Mouse (Mus musculus) embryonic facial prominence, embryonic 12.5 days (tissue): Measurements from ENCODE around the gene Gm49366. TPM values are rescaled to one million over a fixed set of nuclear protein-coding genes. Genes with fewer than 3 reads are reported as not detected.
"Not testable (repeated sequence)": the region's sequence is repeated elsewhere in the genome, so short reads cannot be mapped to it uniquely, and the experiment has no call there.

Source experiments
- ATAC-seq: fragments of 200-750 bp; cut with Nextera tagmentation; 2 replicates; pipeline ENCODE4 v1.8.0; 2017; ENCODE audit not compliant: insufficient number of reproducible peaks, insufficient read depth, low FRiP score, low TSS enrichment
- H3K27ac ChIP-seq: fragments of 300-500 bp; sonication (generic); 2 replicates; pipeline ENCODE4 v1.5.1; 2016; ENCODE audit warnings: mild to moderate bottlenecking
- H3K27me3 ChIP-seq: fragments of 300-500 bp; sonication (generic); 2 replicates; pipeline ENCODE4 v1.6.1; 2016; ENCODE audit warnings: mild to moderate bottlenecking, moderate library complexity
- H3K36me3 ChIP-seq: fragments of 300-500 bp; sonication (generic); 2 replicates; pipeline ENCODE4 v1.6.1; 2016; ENCODE audit warnings: mild to moderate bottlenecking
- H3K4me1 ChIP-seq: fragments of 300-500 bp; sonication (generic); 2 replicates; pipeline ENCODE4 v1.6.1; 2016
- H3K4me2 ChIP-seq: fragments of 300-500 bp; sonication (generic); replicated peaks from 2 replicates; pipeline ENCODE4 v1.6.1; 2016; ENCODE audit warnings: mild to moderate bottlenecking, moderate library complexity
- H3K4me3 ChIP-seq: fragments of 300-500 bp; sonication (generic); 2 replicates; pipeline ENCODE4 v1.5.1; 2016; ENCODE audit warnings: mild to moderate bottlenecking
- H3K9ac ChIP-seq: fragments of 300-500 bp; sonication (generic); 2 replicates; pipeline ENCODE4 v1.6.1; 2016; ENCODE audit warnings: mild to moderate bottlenecking, moderate library complexity
- H3K9me3 ChIP-seq: fragments of 300-500 bp; sonication (generic); 2 replicates; pipeline ENCODE4 v1.6.1; 2016; ENCODE audit warnings: mild to moderate bottlenecking, moderate library complexity
- WGBS: fragments of 180-500 bp; shearing (Covaris S2); methylation state at CpG from one replicate; pipeline ENCODE4 v1.1.7; 2016; 5-methylcytosine and 5-hydroxymethylcytosine counted together
- polyA plus RNA-seq: library from polyadenylated mRNA; unstranded; fragments of >200 nt; fragmentation: Nextera tagmentation; extraction: Ambion mirVana; gene quantifications from 2 replicates; pipeline ENCODE4 v1.2.1, GENCODE M21; 2016

The Gm49366 gene
- polyA plus RNA-seq, 1 experiment from 2014 or later = not detected

GRCm38 (mm10) chr12:84011251-84012040 is 27.3 kb upstream of the Gm49366 start:
- Histone ChIP-seq H3K27me3 (no peaks in the 10 kb centered on the region), H3K4me3 (no peak overlapping the region), H3K4me1 (peaks cover 19% of the 10 kb centered on the region), H3K36me3 (peaks cover 8% of the 10 kb centered on the region; the same call in 1 of the 2 replicates), H3K4me2 (peak overlapping the region; percentile 52), H3K9me3 (no peaks in the 10 kb centered on the region), H3K9ac (no peak overlapping the region), H3K27ac (0 out of 2 replicates have a peak overlapping the region, but pooled peaks have one; percentile 11)
- ATAC-seq = no peak
- WGBS = 55% methylated on average over 12 of the region's 12 CpGs

DNA sequence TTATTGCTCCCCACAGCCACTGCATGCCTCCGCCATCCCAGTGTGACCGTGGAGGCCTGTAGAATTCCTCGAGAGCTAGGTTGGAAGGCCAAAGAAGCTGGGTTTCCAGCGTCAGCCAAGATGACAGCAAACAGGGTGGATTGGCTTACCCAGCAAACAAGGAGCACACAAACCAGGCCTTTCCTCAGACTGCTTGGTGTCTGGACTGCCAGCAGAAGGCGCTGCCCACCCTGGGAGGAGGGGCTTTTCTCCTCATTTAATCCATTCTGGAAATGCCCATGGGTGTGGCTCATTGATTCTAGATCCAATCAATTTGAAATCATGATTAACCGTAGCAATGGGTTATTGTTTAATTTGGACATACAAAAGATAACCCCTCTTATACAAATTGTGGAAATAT is 25.6 kb upstream of the Gm49366 start:
- H3K4me2 ChIP-seq = no peak overlapping the region
- H3K36me3 ChIP-seq = peaks cover 8% of the 10 kb centered on the region; the same call in 1 of the 2 replicates
- H3K4me1 ChIP-seq = peaks cover 19% of the 10 kb centered on the region
- WGBS = 73% methylated on average over 6 of the region's 6 CpGs
- no peak overlapping the region for H3K9ac ChIP-seq
- H3K9me3 ChIP-seq = no peaks in the 10 kb centered on the region
- no peak overlapping the region for H3K4me3 ChIP-seq
- no peak overlapping the region for H3K27ac ChIP-seq
- no peaks in the 10 kb centered on the region for H3K27me3 ChIP-seq
- ATAC-seq = no peak

GRCm38 (mm10) chr12:84013701-84014100 is 25.0 kb upstream of the Gm49366 start:
- no peak for ATAC-seq
- Histone ChIP-seq H3K4me2 (no peak overlapping the region), H3K27me3 (no peaks in the 10 kb centered on the region), H3K9me3 (no peaks in the 10 kb centered on the region), H3K4me3 (no peak overlapping the region), H3K36me3 (peaks cover 8% of the 10 kb centered on the region; the same call in 1 of the 2 replicates), H3K4me1 (peaks cover 18% of the 10 kb centered on the region), H3K27ac (no peak overlapping the region), H3K9ac (no peak overlapping the region)
- WGBS = 93% methylated on average over 7 of the region's 7 CpGs

- not testable (repeated sequence) for H3K9me3 ChIP-seq, H3K36me3 ChIP-seq, H3K4me1 ChIP-seq, H3K4me3 ChIP-seq, H3K27ac ChIP-seq, H3K4me2 ChIP-seq, H3K27me3 ChIP-seq, ATAC-seq, H3K9ac ChIP-seq
- 59% methylated on average over 7 of the region's 7 CpGs for WGBS
Measured at GRCm38 (mm10) chr12:84020528-84020927, 18.2 kb upstream of the Gm49366 start.

DNA sequence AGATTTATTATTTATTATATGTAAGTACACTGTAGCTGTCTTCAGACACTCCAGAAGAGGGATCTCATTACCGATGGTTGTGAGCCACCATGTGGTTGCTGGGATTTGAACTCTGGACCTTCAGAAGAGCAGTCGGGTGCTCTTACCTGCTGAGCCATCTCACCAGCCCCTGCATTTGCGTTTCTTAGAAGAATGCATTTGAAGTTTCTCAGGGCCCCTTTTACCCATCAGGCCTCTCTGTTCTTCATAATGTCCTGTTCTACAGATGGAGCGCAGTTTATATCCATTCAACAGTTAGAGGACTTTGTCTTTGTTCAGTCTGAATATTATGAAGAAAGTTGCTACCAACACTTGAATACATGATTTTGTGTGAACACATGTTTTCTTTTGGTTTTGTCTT is 16.5 kb upstream of the Gm49366 start:
- H3K4me1 ChIP-seq, H3K4me2 ChIP-seq, H3K36me3 ChIP-seq, H3K9me3 ChIP-seq, ATAC-seq, H3K4me3 ChIP-seq, H3K9ac ChIP-seq, H3K27me3 ChIP-seq, H3K27ac ChIP-seq: not testable (repeated sequence)
- WGBS = 92% methylated on average over 4 of the region's 4 CpGs

DNA sequence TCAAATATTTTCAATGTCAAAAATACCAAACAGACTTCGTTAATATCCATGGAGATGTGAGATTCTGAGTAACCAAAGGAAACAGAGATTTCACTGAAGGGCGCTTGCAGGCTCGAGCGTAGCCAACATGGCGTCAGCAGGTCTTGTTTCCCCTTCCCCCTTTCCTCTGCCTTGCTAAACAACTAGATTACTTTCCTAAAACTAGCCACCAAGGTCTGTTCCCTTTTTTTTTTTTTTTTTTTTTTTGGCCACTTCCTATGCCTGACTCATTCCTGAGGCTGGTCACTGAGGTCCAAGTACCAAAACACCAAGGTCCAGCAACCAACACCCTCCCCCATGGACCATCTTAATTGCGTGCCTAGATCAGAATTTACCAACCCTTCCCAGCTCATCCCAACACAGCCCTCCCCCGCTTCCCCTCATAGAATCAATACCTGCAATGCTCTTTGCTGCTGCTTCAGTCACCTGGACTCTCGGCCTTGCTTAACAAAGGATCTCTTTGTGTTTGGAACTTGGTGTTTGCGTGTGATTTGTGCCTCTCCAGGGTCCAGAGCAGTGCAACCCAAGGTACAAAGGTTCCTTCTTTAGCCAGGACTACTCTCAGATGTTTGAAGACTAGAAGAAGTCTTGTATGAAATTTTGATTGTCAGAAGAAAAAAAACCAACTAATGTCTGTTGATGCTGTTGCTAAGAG is 15.5 kb upstream of the Gm49366 start:
- 75% methylated on average over 9 of the region's 9 CpGs for WGBS
- no peak overlapping the region for H3K27ac ChIP-seq

DNA sequence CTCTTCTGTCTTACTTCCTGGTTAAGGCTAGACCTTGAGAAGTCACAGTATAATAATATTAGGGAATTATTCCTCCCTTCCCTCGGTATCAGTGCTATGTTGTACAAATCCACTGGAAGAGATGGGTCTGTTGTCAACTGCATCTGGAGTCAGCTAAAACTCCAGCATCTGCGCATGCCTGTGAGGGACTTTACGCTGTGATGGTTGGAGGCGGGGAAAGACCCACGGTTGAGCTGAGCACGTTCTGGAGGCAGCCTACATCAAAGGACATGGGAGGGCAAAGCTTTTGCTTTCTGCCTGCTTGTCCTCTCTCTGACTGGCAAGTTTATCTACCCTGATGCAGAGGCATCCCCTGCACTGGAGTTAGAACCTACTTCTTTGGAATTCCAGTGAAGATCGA is 12.8 kb upstream of the Gm49366 start:
- 84% methylated on average over 7 of the region's 7 CpGs for WGBS
- no peaks in the 10 kb centered on the region for H3K27me3 ChIP-seq
- no peaks in the 10 kb centered on the region for H3K9me3 ChIP-seq
- H3K4me2 ChIP-seq = no peak overlapping the region
- no peaks in the 10 kb centered on the region for H3K36me3 ChIP-seq
- no peak overlapping the region for H3K27ac ChIP-seq
- no peak overlapping the region for H3K4me3 ChIP-seq
- no peaks in the 10 kb centered on the region for H3K4me1 ChIP-seq
- no peak for ATAC-seq
- no peak overlapping the region for H3K9ac ChIP-seq

More for the DNA sequence above, 15.5 kb upstream of the Gm49366 start:
- no peak overlapping the region for H3K4me3 ChIP-seq
- H3K4me2 ChIP-seq = no peak overlapping the region
- no peaks in the 10 kb centered on the region for H3K4me1 ChIP-seq
- H3K9me3 ChIP-seq = no peaks in the 10 kb centered on the region
- H3K9ac ChIP-seq = no peak overlapping the region
- H3K27me3 ChIP-seq = no peaks in the 10 kb centered on the region
- H3K36me3 ChIP-seq = no peaks in the 10 kb centered on the region
- ATAC-seq = no peak

GRCm38 (mm10) chr12:84028328-84028727 is 10.4 kb upstream of the Gm49366 start:
- not testable (repeated sequence) for H3K27me3 ChIP-seq, H3K27ac ChIP-seq, H3K4me3 ChIP-seq, H3K9me3 ChIP-seq, ATAC-seq, H3K9ac ChIP-seq, H3K4me1 ChIP-seq, H3K4me2 ChIP-seq, H3K36me3 ChIP-seq
- 51% methylated on average over 3 of the region's 3 CpGs for WGBS

DNA sequence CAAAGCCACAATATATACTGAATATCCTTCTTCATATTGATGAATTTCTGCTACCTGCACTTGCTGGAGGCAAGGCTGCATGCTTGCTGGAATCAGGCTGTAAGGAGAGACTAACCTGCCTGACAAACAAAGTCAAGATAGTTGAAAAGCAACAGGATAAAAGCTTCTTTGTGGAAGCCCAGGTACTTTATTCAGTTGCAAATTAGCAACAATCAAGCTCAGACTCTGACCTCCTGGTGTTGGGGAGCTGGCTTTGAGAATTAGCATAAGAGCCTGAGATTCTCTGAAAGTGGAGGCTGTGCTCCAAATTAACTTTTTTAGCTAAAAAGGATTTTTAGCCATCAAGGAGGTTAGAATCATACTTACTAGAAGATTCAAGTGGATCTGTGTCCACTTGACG is 9.7 kb upstream of the Gm49366 start:
- not testable (repeated sequence) for H3K9ac ChIP-seq, H3K4me2 ChIP-seq, H3K9me3 ChIP-seq, H3K36me3 ChIP-seq, H3K4me3 ChIP-seq, H3K27me3 ChIP-seq, H3K4me1 ChIP-seq, H3K27ac ChIP-seq, ATAC-seq
- WGBS = 87% methylated on average over 1 of the region's 1 CpGs

- H3K36me3 ChIP-seq = no peaks in the 10 kb centered on the region
- ATAC-seq = no peak; the same call in 1 of the 2 replicates
- no peaks in the 10 kb centered on the region for H3K27me3 ChIP-seq
- no peak overlapping the region for H3K9ac ChIP-seq
- no peak overlapping the region for H3K4me2 ChIP-seq
- no peak overlapping the region for H3K27ac ChIP-seq
- no peaks in the 10 kb centered on the region for H3K9me3 ChIP-seq
- H3K4me1 ChIP-seq = no peaks in the 10 kb centered on the region
- no peak overlapping the region for H3K4me3 ChIP-seq
- 73% methylated on average over 4 of the region's 4 CpGs for WGBS
Measured at GRCm38 (mm10) chr12:84030659-84031332, 7.9 kb upstream of the Gm49366 start.

DNA sequence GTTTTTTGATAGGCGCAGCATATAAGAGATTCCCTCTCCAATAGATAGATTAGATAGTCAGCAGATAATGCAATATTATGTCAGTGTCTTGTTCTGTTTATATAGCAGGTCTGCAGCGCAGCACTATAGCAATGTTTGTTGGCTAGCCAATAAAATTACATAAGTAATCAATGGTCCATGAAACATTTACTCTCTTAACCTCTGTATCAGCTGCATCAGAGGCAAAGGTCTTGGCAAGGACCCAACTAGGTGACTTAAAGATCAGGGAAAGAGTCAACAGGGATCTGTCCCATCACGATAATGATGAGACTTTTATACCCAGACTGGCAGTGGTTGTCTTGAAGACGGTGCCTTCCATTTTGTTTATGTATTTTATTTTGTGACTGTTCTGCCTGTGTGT is 5.9 kb upstream of the Gm49366 start:
- WGBS = 88% methylated on average over 4 of the region's 4 CpGs
- H3K36me3 ChIP-seq = no peaks in the 10 kb centered on the region
- H3K4me3 ChIP-seq = no peak overlapping the region
- no peak overlapping the region for H3K27ac ChIP-seq
- H3K27me3 ChIP-seq = no peaks in the 10 kb centered on the region
- no peak for ATAC-seq
- no peaks in the 10 kb centered on the region for H3K4me1 ChIP-seq
- H3K9me3 ChIP-seq = no peaks in the 10 kb centered on the region
- no peak overlapping the region for H3K4me2 ChIP-seq
- H3K9ac ChIP-seq = no peak overlapping the region

DNA sequence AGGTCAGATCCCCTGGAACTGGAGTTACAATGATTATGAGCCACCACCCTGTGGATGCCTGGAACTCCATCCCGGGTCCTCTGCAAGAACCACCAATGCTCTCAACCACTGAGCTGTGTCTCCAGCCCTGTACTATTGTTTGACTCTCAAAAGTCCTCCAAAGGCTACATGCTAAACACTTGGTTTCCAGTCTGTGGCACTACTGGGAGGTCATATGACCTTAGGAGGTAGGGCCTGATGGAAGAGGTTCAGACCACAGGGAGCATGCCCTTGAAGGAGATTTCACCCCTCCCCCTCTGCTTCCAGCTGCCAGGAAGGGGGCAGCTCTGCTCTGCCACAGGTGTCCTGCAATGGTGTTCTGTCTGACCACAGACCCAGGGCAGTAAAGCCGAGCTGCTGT is 5.4 kb upstream of the Gm49366 start:
- not testable (repeated sequence) for ATAC-seq
- WGBS = 86% methylated on average over 2 of the region's 2 CpGs

More for the DNA sequence above, 5.4 kb upstream of the Gm49366 start:
- H3K27ac ChIP-seq, H3K4me2 ChIP-seq, H3K36me3 ChIP-seq, H3K4me3 ChIP-seq, H3K4me1 ChIP-seq, H3K9ac ChIP-seq, H3K9me3 ChIP-seq, H3K27me3 ChIP-seq: not testable (repeated sequence)
